36 mouse cellular contexts compared by ENCODE assay signal in the genomic region with DNA sequence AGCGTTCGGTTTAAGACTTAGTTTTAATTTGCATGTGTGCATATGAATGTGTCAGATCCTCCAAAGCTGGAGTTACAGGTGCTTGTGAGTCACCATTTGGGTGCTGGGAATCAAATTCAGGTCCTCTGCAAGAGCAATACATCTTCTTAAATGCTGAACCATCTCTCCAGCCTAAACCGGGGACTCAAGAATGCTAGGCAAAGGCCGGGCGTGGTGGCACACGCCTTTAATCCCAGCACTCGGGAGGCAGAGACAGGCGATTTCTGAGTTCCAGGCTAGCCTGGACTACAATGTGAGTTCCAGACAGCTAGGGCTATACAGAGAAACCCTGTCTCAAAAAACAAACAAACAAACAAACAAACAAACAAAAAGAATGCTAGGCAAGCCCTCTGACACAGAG. TPM values are rescaled to one million over a fixed set of nuclear protein-coding genes. Genes with fewer than 3 reads are reported as not detected.
DNase-seq lines count a peak whose midpoint lies in the region; ATAC-seq and TF ChIP-seq lines count a peak whose summit lies in the region.
"Had no signal": no experiment of that assay in that cellular context is flagged by ENCODE, and none has a peak within 500 bp of the region (broad histone marks: within the 10 kb centered on the region; RNA-seq: fewer than 3 reads in every experiment).

No protein-coding gene starts in this region.

- no peaks in the 10 kb centered on the region for H3K79me2 ChIP-seq in heart, adult 2 months (replicated peaks; ENCODE audit: control insufficient read depth, insufficient read depth, low read length)

- no peaks in the 10 kb centered on the region for H3K27me3 ChIP-seq in forebrain, postnatal 0 days (ENCODE audit: insufficient read depth, low read length)
- no peaks in the 10 kb centered on the region for H3K27me3 ChIP-seq in forebrain, embryonic 12.5 days
- H3K27me3 ChIP-seq in heart, adult 2 months (ENCODE audit: control insufficient read depth, insufficient read depth, low read length) = no peaks in the 10 kb centered on the region
- H3K27me3 ChIP-seq in heart, embryonic 12.5 days (replicated peaks) = no peaks in the 10 kb centered on the region
- H3K27me3 ChIP-seq in midbrain, embryonic 11.5 days (ENCODE audit: control insufficient read depth, insufficient read depth, low read length) = no peaks in the 10 kb centered on the region
- H3K27me3 ChIP-seq in midbrain, embryonic 14.5 days (ENCODE audit: control insufficient read depth, insufficient read depth, low read length) = no peaks in the 10 kb centered on the region
- H3K27me3 ChIP-seq: embryonic facial prominence, embryonic 13.5 days; forebrain, embryonic 13.5 days; Patski had no signal

- TF ChIP-seq POLR2A in heart, adult 2 months (IDR thresholded peaks at IDR 0.05; ENCODE audit: insufficient read depth, low read depth, low read length) = no peak

- no peak for ATAC-seq in forebrain, postnatal 0 days
- no peak for ATAC-seq in forebrain, embryonic 12.5 days (ENCODE audit: low FRiP score)
- no peak for ATAC-seq in heart, embryonic 12.5 days (ENCODE audit: insufficient number of reproducible peaks, low FRiP score)
- no peak for ATAC-seq in midbrain, embryonic 11.5 days (ENCODE audit: low FRiP score)
- ATAC-seq in midbrain, embryonic 14.5 days (ENCODE audit: low FRiP score, low TSS enrichment) = no peak
- ATAC-seq: activated CD4-positive, CD25-positive, alpha-beta regulatory T cell, adult 4 months; forebrain, embryonic 13.5 days; forebrain, embryonic 16.5 days; hindbrain, postnatal 0 days; inflammation-experienced regulatory T-cells, adult 6 months; intestine, embryonic 16.5 days; Patski had no signal

- H3K9me3 ChIP-seq in forebrain, postnatal 0 days (ENCODE audit: low read length) = no peaks in the 10 kb centered on the region
- H3K9me3 ChIP-seq in forebrain, embryonic 12.5 days = no peaks in the 10 kb centered on the region
- H3K9me3 ChIP-seq in heart, embryonic 12.5 days (replicated peaks) = no peaks in the 10 kb centered on the region
- H3K9me3 ChIP-seq in midbrain, embryonic 11.5 days (ENCODE audit: control insufficient read depth, low read length) = no peaks in the 10 kb centered on the region
- no peaks in the 10 kb centered on the region for H3K9me3 ChIP-seq in midbrain, embryonic 14.5 days (ENCODE audit: control insufficient read depth, low read length)
- H3K9me3 ChIP-seq: embryonic facial prominence, embryonic 10.5 days; embryonic facial prominence, embryonic 13.5 days; forebrain, embryonic 13.5 days; G1E; heart, embryonic 10.5 days had no signal

- no peak overlapping the region for H3K9ac ChIP-seq in forebrain, postnatal 0 days
- no peak overlapping the region for H3K9ac ChIP-seq in forebrain, embryonic 12.5 days
- H3K9ac ChIP-seq in heart, adult 2 months (ENCODE audit: low read depth, low read length) = no peak overlapping the region
- no peak overlapping the region for H3K9ac ChIP-seq in heart, embryonic 12.5 days
- H3K9ac ChIP-seq in midbrain, embryonic 11.5 days (ENCODE audit: low read length) = no peak overlapping the region
- H3K9ac ChIP-seq in midbrain, embryonic 14.5 days (replicated peaks; ENCODE audit: low read length) = no peak overlapping the region
- H3K9ac ChIP-seq: embryonic facial prominence, embryonic 13.5 days; forebrain, embryonic 13.5 days; hindbrain, embryonic 14.5 days had no signal

- H3K4me2 ChIP-seq in forebrain, postnatal 0 days (ENCODE audit: low read depth) = no peak overlapping the region
- H3K4me2 ChIP-seq in forebrain, embryonic 12.5 days = no peak overlapping the region
- H3K4me2 ChIP-seq in heart, embryonic 12.5 days = no peak overlapping the region
- no peak overlapping the region for H3K4me2 ChIP-seq in midbrain, embryonic 11.5 days
- no peak overlapping the region for H3K4me2 ChIP-seq in midbrain, embryonic 14.5 days (ENCODE audit: low read length)
- H3K4me2 ChIP-seq: embryonic facial prominence, embryonic 13.5 days; forebrain, embryonic 13.5 days; hindbrain, embryonic 14.5 days had no signal

- intact Hi-C loops in heart, adult 2 months (cut with DNase I) = loop anchor here (5.0 kb wide), 1 partner anchor 82 kb away; a partner anchor contains a TSS

- no peak for DNase-seq in forebrain, postnatal 0 days
- no peak for DNase-seq in heart, adult 2 months
- peak; percentile 23 for DNase-seq in midbrain, embryonic 11.5 days (ENCODE audit: low spot score, missing footprints)
- DNase-seq in midbrain, embryonic 14.5 days = no peak
- DNase-seq in layer of hippocampus, postnatal 10 days (ENCODE audit: low spot score in 2 of 2) = no peak
- DNase-seq in spleen, postnatal 36 days (ENCODE audit: low spot score in 2 of 2) = no peak
- DNase-seq: adrenal gland, adult 8-10 months; adrenal gland, postnatal 25 days; cerebellum, adult 11-12 months; cerebellum, adult 8-10 months; cerebellum, postnatal 10 days; cerebellum, postnatal 36 days; embryo, embryonic 11 days; gastrocnemius, postnatal 25 days; heart, postnatal 14 days; heart, postnatal 4 days had no signal

- no peak for TF ChIP-seq CTCF in forebrain, postnatal 0 days (IDR thresholded peaks at IDR 0.05; ENCODE audit: low read depth)
- no peak for TF ChIP-seq CTCF in heart, adult 2 months (IDR thresholded peaks at IDR 0.05)

- no peak overlapping the region for H3K4me3 ChIP-seq in forebrain, postnatal 0 days (ENCODE audit: low read depth, low read length)
- no peak overlapping the region for H3K4me3 ChIP-seq in forebrain, embryonic 12.5 days (replicated peaks)
- H3K4me3 ChIP-seq in heart, adult 2 months = no peak overlapping the region
- no peak overlapping the region for H3K4me3 ChIP-seq in heart, embryonic 12.5 days
- no peak overlapping the region for H3K4me3 ChIP-seq in midbrain, embryonic 11.5 days (ENCODE audit: low read depth, low read length)
- no peak overlapping the region for H3K4me3 ChIP-seq in midbrain, embryonic 14.5 days (replicated peaks; ENCODE audit: low read depth, low read length)
- H3K4me3 ChIP-seq: embryonic facial prominence, embryonic 10.5 days; embryonic facial prominence, embryonic 13.5 days; erythroblast, embryonic 14.5 days; forebrain, embryonic 13.5 days; heart, embryonic 10.5 days had no signal

- H3K36me3 ChIP-seq in forebrain, postnatal 0 days (ENCODE audit: insufficient read depth) = no peaks in the 10 kb centered on the region
- H3K36me3 ChIP-seq in forebrain, embryonic 12.5 days (replicated peaks) = no peaks in the 10 kb centered on the region
- peaks cover 30% of the 10 kb centered on the region for H3K36me3 ChIP-seq in heart, adult 2 months (ENCODE audit: control insufficient read depth, insufficient read depth, low read length)
- peaks cover 7% of the 10 kb centered on the region for H3K36me3 ChIP-seq in heart, embryonic 12.5 days
- H3K36me3 ChIP-seq in midbrain, embryonic 11.5 days (ENCODE audit: control insufficient read depth, insufficient read depth, low read length) = no peaks in the 10 kb centered on the region
- no peaks in the 10 kb centered on the region for H3K36me3 ChIP-seq in midbrain, embryonic 14.5 days (ENCODE audit: control insufficient read depth, insufficient read depth, low read length)

- TF ChIP-seq EP300 in heart, adult 2 months (IDR thresholded peaks at IDR 0.05; ENCODE audit: insufficient read depth, low read depth, low read length) = no peak

- WGBS in forebrain, postnatal 0 days = 94% methylated on average over 8 of the region's 8 CpGs
- WGBS in forebrain, embryonic 12.5 days = 96% methylated on average over 8 of the region's 8 CpGs
- WGBS in heart, adult 2 months = 96% methylated on average over 8 of the region's 8 CpGs
- 94% methylated on average over 8 of the region's 8 CpGs for WGBS in heart, embryonic 12.5 days
- 92% methylated on average over 8 of the region's 8 CpGs for WGBS in midbrain, embryonic 11.5 days
- WGBS in midbrain, embryonic 14.5 days = 95% methylated on average over 8 of the region's 8 CpGs

- peaks cover 15% of the 10 kb centered on the region for H3K4me1 ChIP-seq in forebrain, postnatal 0 days (ENCODE audit: insufficient read depth)
- H3K4me1 ChIP-seq in forebrain, embryonic 12.5 days = peaks cover 12% of the 10 kb centered on the region
- peaks cover 1% of the 10 kb centered on the region for H3K4me1 ChIP-seq in heart, adult 2 months (ENCODE audit: control insufficient read depth, insufficient read depth, low read length)
- H3K4me1 ChIP-seq in heart, embryonic 12.5 days (replicated peaks) = peaks cover 5% of the 10 kb centered on the region
- H3K4me1 ChIP-seq in midbrain, embryonic 11.5 days (ENCODE audit: control insufficient read depth, insufficient read depth, low read length) = peaks cover 4% of the 10 kb centered on the region; the same call in 1 of the 2 replicates
- H3K4me1 ChIP-seq in midbrain, embryonic 14.5 days (ENCODE audit: control insufficient read depth, insufficient read depth, low read length) = peaks cover 17% of the 10 kb centered on the region
- H3K4me1 ChIP-seq: embryonic facial prominence, embryonic 10.5 days; heart, embryonic 10.5 days had no signal

- H3K27ac ChIP-seq in forebrain, postnatal 0 days (ENCODE audit: low read depth, low read length) = 0 out of 2 replicates have a peak overlapping the region, but pooled peaks have one; percentile 9
- no peak overlapping the region for H3K27ac ChIP-seq in forebrain, embryonic 12.5 days
- H3K27ac ChIP-seq in heart, adult 2 months = peak overlapping the region; percentile 39
- H3K27ac ChIP-seq in heart, embryonic 12.5 days (ENCODE audit: poor library complexity, severe bottlenecking) = no peak overlapping the region
- H3K27ac ChIP-seq in midbrain, embryonic 11.5 days (ENCODE audit: low read depth, low read length) = no peak overlapping the region
- no peak overlapping the region for H3K27ac ChIP-seq in midbrain, embryonic 14.5 days (replicated peaks; ENCODE audit: low read depth, low read length)
- H3K27ac ChIP-seq: embryonic facial prominence, embryonic 10.5 days; embryonic facial prominence, embryonic 13.5 days; forebrain, embryonic 13.5 days; heart, embryonic 10.5 days; hindbrain, embryonic 14.5 days; hindbrain, postnatal 0 days had no signal

RNA-seq across cellular contexts. Expression of a gene that starts 35.0 kb away (rescaled TPM):
- not detected in 2 replicates for total RNA-seq in forebrain, postnatal 0 days (2014; rRNA removed)
- 0.74 TPM in 1 of 2 replicates, not detected in the other for polyA plus RNA-seq in forebrain, postnatal 0 days (2015; fragmentation: Nextera tagmentation; extraction: Ambion mirVana)
- 0.40 TPM in 1 of 2 replicates, not detected in the other for polyA plus RNA-seq in forebrain, embryonic 12.5 days (2016; fragmentation: Nextera tagmentation; extraction: Ambion mirVana)
- total RNA-seq in heart, adult 2 months (2021) = 1 to 10 TPM in 1 of 2 experiments, under 1 TPM in 1; 0.36 to 1.3 TPM
- polyA plus RNA-seq in heart, adult 2 months (2012; rRNA removed) = not detected in 2 replicates
- polyA plus RNA-seq in heart, embryonic 12.5 days (2016; fragmentation: Nextera tagmentation; extraction: Ambion mirVana) = not detected in 2 replicates
- 0.08 TPM in 1 of 2 replicates, not detected in the other for polyA plus RNA-seq in midbrain, embryonic 11.5 days (2014; fragmentation: Nextera tagmentation; extraction: Ambion mirVana)
- polyA plus RNA-seq in midbrain, embryonic 14.5 days (2014; fragmentation: Nextera tagmentation; extraction: Ambion mirVana) = not detected in 2 replicates
- total RNA-seq in layer of hippocampus, postnatal 10 days (2021) = under 1 TPM in 1 of 2 experiments, not detected in 1; 0.60 TPM
- total RNA-seq: G1E; granulocyte monocyte progenitor cell, adult 5-6 weeks; hindbrain, postnatal 0 days had no signal
- polyA plus RNA-seq: brain, embryonic 14.5 days; cortical plate, adult 2 months; embryonic facial prominence, embryonic 10.5 days; embryonic facial prominence, embryonic 13.5 days; forebrain, embryonic 13.5 days; forebrain, embryonic 16.5 days; frontal cortex, adult 2 months; G1E; heart, embryonic 10.5 days; heart, embryonic 14.5 days; hindbrain, embryonic 14.5 days; intestine, embryonic 16.5 days; Patski had no signal

RNA-seq across cellular contexts. Expression of a gene that starts 35.4 kb away (rescaled TPM):
- 9.9 and 13.2 TPM in 2 replicates for total RNA-seq in forebrain, postnatal 0 days (2014; rRNA removed)
- 8.4 and 10.2 TPM in 2 replicates for polyA plus RNA-seq in forebrain, postnatal 0 days (2015; fragmentation: Nextera tagmentation; extraction: Ambion mirVana)
- 21.6 and 22.7 TPM in 2 replicates for polyA plus RNA-seq in forebrain, embryonic 12.5 days (2016; fragmentation: Nextera tagmentation; extraction: Ambion mirVana)
- total RNA-seq in heart, adult 2 months (2021) = 10 to 100 TPM; 49.9 TPM
- 77.6 and 122 TPM in 2 replicates for polyA plus RNA-seq in heart, adult 2 months (2012; rRNA removed)
- 31.0 and 32.5 TPM in 2 replicates for polyA plus RNA-seq in heart, embryonic 12.5 days (2016; fragmentation: Nextera tagmentation; extraction: Ambion mirVana)
- polyA plus RNA-seq in midbrain, embryonic 11.5 days (2014; fragmentation: Nextera tagmentation; extraction: Ambion mirVana) = 9.8 and 13.1 TPM in 2 replicates
- polyA plus RNA-seq in midbrain, embryonic 14.5 days (2014; fragmentation: Nextera tagmentation; extraction: Ambion mirVana) = 13.0 and 13.2 TPM in 2 replicates
- total RNA-seq in layer of hippocampus, postnatal 10 days (2021) = 10 to 100 TPM; 39.4 to 40.5 TPM

Comparison
In these comparisons a context has a peak if more than half of its experiments do, and no peak if none do; other contexts are left out.
1. H3K27ac ChIP-seq: peak in forebrain, postnatal 0 days (single experiment) and heart, adult 2 months (single experiment); none in forebrain, embryonic 12.5 days (single experiment), heart, embryonic 12.5 days (single experiment), midbrain, embryonic 11.5 days (single experiment) and midbrain, embryonic 14.5 days (single experiment).